Mouse (Mus musculus): Measurements from ENCODE around the gene Syt11. TPM values are rescaled to one million over a fixed set of nuclear protein-coding genes. Genes with fewer than 3 reads are reported as not detected.
A peak's percentile ranks its signal among the peaks of the same experiment; 100 is the strongest.

Syt11 gene
- polyA plus RNA-seq, 1 experiment from 2014 or later: 1.5 TPM

GRCm38 (mm10) chr3:88761619-88762018 is 13.3 kb downstream of the Syt11 start:
- WGBS (ENCODE audit: insufficient replicate concordance): 80% methylated on average over 19 of the region's 19 CpGs

GRCm38 (mm10) chr3:88758045-88758500 is 16.9 kb downstream of the Syt11 start:
- peak overlapping the region; percentile 63 for H3K27ac ChIP-seq
- 6% methylated on average over 5 of the region's 5 CpGs for WGBS (ENCODE audit: insufficient replicate concordance)
- peaks cover 16% of the 10 kb centered on the region for H3K4me1 ChIP-seq
- no peak overlapping the region for H3K9ac ChIP-seq
- no peaks in the 10 kb centered on the region for H3K36me3 ChIP-seq
- H3K27me3 ChIP-seq (replicated peaks): 0 out of 2 replicates have a peak, but pooled peaks cover 2% of the 10 kb centered on the region
- no peak overlapping the region for H3K4me3 ChIP-seq
- H3K9me3 ChIP-seq (replicated peaks): no peaks in the 10 kb centered on the region
- peak overlapping the region; percentile 36 for H3K4me2 ChIP-seq
- ATAC-seq: peak; percentile 57

More at GRCm38 (mm10) chr3:88761619-88762018, 13.3 kb downstream of the Syt11 start:
- Histone ChIP-seq H3K27me3 (replicated peaks) (0 out of 2 replicates have a peak, but pooled peaks cover 2% of the 10 kb centered on the region), H3K4me3 (no peak overlapping the region), H3K9ac (no peak overlapping the region), H3K36me3 (no peaks in the 10 kb centered on the region), H3K4me2 (no peak overlapping the region), H3K27ac (no peak overlapping the region), H3K4me1 (peaks cover 16% of the 10 kb centered on the region), H3K9me3 (replicated peaks) (no peaks in the 10 kb centered on the region)
- no peak for ATAC-seq

GRCm38 (mm10) chr3:88756276-88756675 is 18.7 kb downstream of the Syt11 start:
- Histone ChIP-seq H3K27me3 (replicated peaks) (no peaks in the 10 kb centered on the region), H3K27ac (no peak overlapping the region), H3K4me2 (no peak overlapping the region), H3K9ac (no peak overlapping the region), H3K4me3 (no peak overlapping the region), H3K4me1 (peaks cover 16% of the 10 kb centered on the region), H3K9me3 (replicated peaks) (no peaks in the 10 kb centered on the region), H3K36me3 (no peaks in the 10 kb centered on the region)
- 49% methylated on average over 4 of the region's 4 CpGs for WGBS (ENCODE audit: insufficient replicate concordance)
- ATAC-seq: no peak

GRCm38 (mm10) chr3:88755541-88755940 is 19.4 kb downstream of the Syt11 start:
- WGBS (ENCODE audit: insufficient replicate concordance): 40% methylated on average over 3 of the region's 3 CpGs
- Histone ChIP-seq H3K4me3 (no peak overlapping the region), H3K27ac (no peak overlapping the region), H3K9me3 (replicated peaks) (no peaks in the 10 kb centered on the region), H3K4me2 (no peak overlapping the region), H3K9ac (no peak overlapping the region), H3K4me1 (peaks cover 16% of the 10 kb centered on the region), H3K27me3 (replicated peaks) (no peaks in the 10 kb centered on the region), H3K36me3 (no peaks in the 10 kb centered on the region)
- no peak for ATAC-seq

- ATAC-seq: no peak
- 35% methylated on average over 4 of the region's 4 CpGs for WGBS (ENCODE audit: insufficient replicate concordance)
Observed at GRCm38 (mm10) chr3:88754283-88754682, 20.7 kb downstream of the Syt11 start.

GRCm38 (mm10) chr3:88746871-88747231 is 28.1 kb downstream of the Syt11 start:
- ATAC-seq: peak; percentile 71
- WGBS (ENCODE audit: insufficient replicate concordance): 51% methylated on average over 4 of the region's 4 CpGs
- no peaks in the 10 kb centered on the region for H3K9me3 ChIP-seq (replicated peaks)
- H3K27me3 ChIP-seq (replicated peaks): no peaks in the 10 kb centered on the region
- no peaks in the 10 kb centered on the region for H3K36me3 ChIP-seq
- no peak overlapping the region for H3K27ac ChIP-seq
- no peak overlapping the region for H3K9ac ChIP-seq
- peaks cover 7% of the 10 kb centered on the region for H3K4me1 ChIP-seq
- no peak overlapping the region for H3K4me3 ChIP-seq
- no peak overlapping the region for H3K4me2 ChIP-seq

More at GRCm38 (mm10) chr3:88754283-88754682, 20.7 kb downstream of the Syt11 start:
- H3K4me2 ChIP-seq: no peak overlapping the region
- H3K27me3 ChIP-seq (replicated peaks): no peaks in the 10 kb centered on the region
- no peak overlapping the region for H3K9ac ChIP-seq
- no peak overlapping the region for H3K27ac ChIP-seq
- no peak overlapping the region for H3K4me3 ChIP-seq
- H3K9me3 ChIP-seq (replicated peaks): no peaks in the 10 kb centered on the region
- H3K36me3 ChIP-seq: no peaks in the 10 kb centered on the region
- H3K4me1 ChIP-seq: peaks cover 16% of the 10 kb centered on the region

GRCm38 (mm10) chr3:88746139-88746870 is 28.7 kb downstream of the Syt11 start:
- Histone ChIP-seq H3K9me3 (replicated peaks) (no peaks in the 10 kb centered on the region), H3K4me2 (no peak overlapping the region), H3K4me1 (peaks cover 7% of the 10 kb centered on the region), H3K9ac (no peak overlapping the region), H3K27me3 (replicated peaks) (no peaks in the 10 kb centered on the region), H3K4me3 (no peak overlapping the region), H3K27ac (no peak overlapping the region), H3K36me3 (no peaks in the 10 kb centered on the region)
- 71% methylated on average over 15 of the region's 15 CpGs for WGBS (ENCODE audit: insufficient replicate concordance)
- no peak for ATAC-seq

GRCm38 (mm10) chr3:88745534-88745933 is 29.4 kb downstream of the Syt11 start:
- Histone ChIP-seq H3K27ac (no peak overlapping the region), H3K36me3 (no peaks in the 10 kb centered on the region), H3K9me3 (replicated peaks) (no peaks in the 10 kb centered on the region), H3K4me1 (peaks cover 7% of the 10 kb centered on the region), H3K4me2 (no peak overlapping the region), H3K9ac (no peak overlapping the region), H3K4me3 (no peak overlapping the region), H3K27me3 (replicated peaks) (no peaks in the 10 kb centered on the region)
- WGBS (ENCODE audit: insufficient replicate concordance): 75% methylated on average over 9 of the region's 9 CpGs
- no peak for ATAC-seq

- Histone ChIP-seq H3K4me3 (no peak overlapping the region), H3K36me3 (no peaks in the 10 kb centered on the region), H3K4me1 (no peaks in the 10 kb centered on the region), H3K9ac (no peak overlapping the region), H3K9me3 (replicated peaks) (no peaks in the 10 kb centered on the region), H3K27ac (no peak overlapping the region), H3K27me3 (replicated peaks) (no peaks in the 10 kb centered on the region), H3K4me2 (no peak overlapping the region)
- no peak for ATAC-seq
- 77% methylated on average over 3 of the region's 3 CpGs for WGBS (ENCODE audit: insufficient replicate concordance)
Observed at GRCm38 (mm10) chr3:88740147-88740546, 34.8 kb downstream of the Syt11 start.

- Histone ChIP-seq H3K4me2 (no peak overlapping the region), H3K4me1 (no peaks in the 10 kb centered on the region), H3K27me3 (replicated peaks) (no peaks in the 10 kb centered on the region), H3K9me3 (replicated peaks) (no peaks in the 10 kb centered on the region), H3K9ac (no peak overlapping the region), H3K4me3 (no peak overlapping the region), H3K36me3 (no peaks in the 10 kb centered on the region), H3K27ac (no peak overlapping the region)
- ATAC-seq: no peak
- WGBS (ENCODE audit: insufficient replicate concordance): 16% methylated on average over 3 of the region's 3 CpGs
Observed at GRCm38 (mm10) chr3:88738641-88739040, 36.3 kb downstream of the Syt11 start.

- no peak for ATAC-seq
- Histone ChIP-seq H3K27ac (no peak overlapping the region), H3K4me3 (no peak overlapping the region), H3K9ac (no peak overlapping the region), H3K4me1 (no peaks in the 10 kb centered on the region), H3K27me3 (replicated peaks) (no peaks in the 10 kb centered on the region), H3K9me3 (replicated peaks) (no peaks in the 10 kb centered on the region), H3K36me3 (peaks cover 5% of the 10 kb centered on the region), H3K4me2 (no peak overlapping the region)
- WGBS (ENCODE audit: insufficient replicate concordance): 56% methylated on average over 2 of the region's 2 CpGs
Observed at GRCm38 (mm10) chr3:88736556-88736955, 38.4 kb downstream of the Syt11 start.

- H3K4me3 ChIP-seq: peak overlapping the region; percentile 84
- ATAC-seq: 0 out of 2 replicates have a peak, but pooled peaks have one; percentile 3
- H3K27me3 ChIP-seq (replicated peaks): no peaks in the 10 kb centered on the region
- peak overlapping the region; percentile 37; the same call in 1 of the 2 replicates for H3K27ac ChIP-seq
- 0 out of 2 replicates have a peak overlapping the region, but pooled peaks have one; percentile 25 for H3K9ac ChIP-seq
- WGBS (ENCODE audit: insufficient replicate concordance): 76% methylated on average over 2 of the region's 2 CpGs
- H3K9me3 ChIP-seq (replicated peaks): 0 out of 2 replicates have a peak, but pooled peaks cover 7% of the 10 kb centered on the region
- H3K36me3 ChIP-seq: peaks cover 61% of the 10 kb centered on the region
- peaks cover 23% of the 10 kb centered on the region for H3K4me1 ChIP-seq
- H3K4me2 ChIP-seq: peak overlapping the region; percentile 73
Observed at GRCm38 (mm10) chr3:88719098-88719497, 55.9 kb downstream of the Syt11 start.
